Mouse (Mus musculus): Measurements from ENCODE around the gene Faap100.
"Not testable (repeated sequence)": the region's sequence is repeated elsewhere in the genome, so short reads cannot be mapped to it uniquely, and the experiment has no call there.

Faap100 gene

GRCm38 (mm10) chr11:120351250-120352092 lies 27.1 kb downstream of the Faap100 start:
- DNase-seq: peak; percentile 37

GRCm38 (mm10) chr11:120350711-120351110 lies 27.9 kb downstream of the Faap100 start:
- peak; percentile 69 for DNase-seq

- peak; percentile 96 for DNase-seq
Measured at GRCm38 (mm10) chr11:120349986-120350702, 28.4 kb downstream of the Faap100 start.

GRCm38 (mm10) chr11:120349371-120349985 lies 29.1 kb downstream of the Faap100 start:
- DNase-seq: peak; percentile 82

- DNase-seq: no peak
Measured at GRCm38 (mm10) chr11:120348684-120349370, 29.7 kb downstream of the Faap100 start.

- DNase-seq: peak; percentile 94
Measured at GRCm38 (mm10) chr11:120347791-120348683, 30.5 kb downstream of the Faap100 start, which contains the start of gene Actg1. Gene Actg1 (minus strand): TSS chr11:120348542.

GRCm38 (mm10) chr11:120347301-120347700 lies 31.3 kb downstream of the Faap100 start:
- no peak for DNase-seq

DNA sequence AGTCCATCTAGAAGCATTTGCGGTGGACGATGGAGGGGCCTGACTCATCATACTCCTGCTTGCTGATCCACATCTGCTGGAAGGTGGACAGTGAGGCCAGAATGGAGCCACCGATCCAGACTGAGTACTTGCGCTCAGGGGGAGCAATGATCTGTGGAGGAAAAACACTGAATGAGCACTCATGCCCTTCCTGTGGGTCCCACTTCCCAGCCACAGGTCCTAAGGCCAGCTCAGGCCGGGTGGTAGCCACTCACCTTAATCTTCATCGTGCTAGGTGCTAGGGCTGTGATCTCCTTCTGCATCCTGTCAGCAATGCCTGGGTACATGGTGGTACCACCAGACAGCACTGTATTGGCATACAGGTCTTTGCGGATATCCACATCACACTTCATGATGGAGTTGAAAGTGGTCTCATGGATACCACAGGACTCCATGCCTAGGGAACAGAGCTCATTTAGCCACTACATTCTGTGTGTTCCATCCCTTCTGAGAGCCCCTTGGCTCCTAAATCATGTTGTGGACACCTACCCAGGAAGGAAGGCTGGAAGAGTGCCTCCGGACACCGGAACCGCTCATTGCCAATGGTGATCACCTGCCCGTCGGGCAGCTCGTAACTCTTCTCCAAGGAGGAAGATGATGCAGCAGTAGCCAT lies 32.1 kb downstream of the Faap100 start:
- DNase-seq: not testable (repeated sequence)

DNA sequence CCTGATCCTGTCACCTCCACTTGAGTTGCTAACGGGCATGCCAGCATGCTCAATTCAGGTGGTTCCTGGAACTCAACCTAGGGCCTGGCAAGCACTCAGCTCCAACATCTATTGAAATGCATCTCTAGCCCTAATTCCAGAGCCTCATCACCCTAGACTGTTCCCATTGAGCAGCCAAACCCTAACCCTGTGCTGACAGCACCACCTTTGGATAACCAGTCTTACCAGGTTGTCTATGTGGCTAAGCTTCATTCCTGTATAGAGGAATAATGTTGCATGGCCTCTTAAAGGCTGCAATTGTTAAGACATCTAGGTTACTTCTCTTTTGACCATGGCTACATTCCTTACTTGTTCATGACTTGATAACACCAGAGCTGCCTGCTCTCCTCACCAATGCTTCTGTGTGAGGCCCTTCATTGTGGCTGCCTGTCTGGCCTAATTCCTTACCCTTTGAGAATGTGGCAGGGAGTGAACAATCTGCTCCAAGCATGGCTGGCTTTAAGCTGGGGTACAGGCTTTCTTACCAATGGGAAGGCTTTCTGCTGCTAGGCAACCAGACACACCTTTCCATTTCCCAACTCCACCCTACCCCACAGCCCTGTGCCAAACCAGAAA lies 33.4 kb downstream of the Faap100 start:
- no peak for DNase-seq

DNA sequence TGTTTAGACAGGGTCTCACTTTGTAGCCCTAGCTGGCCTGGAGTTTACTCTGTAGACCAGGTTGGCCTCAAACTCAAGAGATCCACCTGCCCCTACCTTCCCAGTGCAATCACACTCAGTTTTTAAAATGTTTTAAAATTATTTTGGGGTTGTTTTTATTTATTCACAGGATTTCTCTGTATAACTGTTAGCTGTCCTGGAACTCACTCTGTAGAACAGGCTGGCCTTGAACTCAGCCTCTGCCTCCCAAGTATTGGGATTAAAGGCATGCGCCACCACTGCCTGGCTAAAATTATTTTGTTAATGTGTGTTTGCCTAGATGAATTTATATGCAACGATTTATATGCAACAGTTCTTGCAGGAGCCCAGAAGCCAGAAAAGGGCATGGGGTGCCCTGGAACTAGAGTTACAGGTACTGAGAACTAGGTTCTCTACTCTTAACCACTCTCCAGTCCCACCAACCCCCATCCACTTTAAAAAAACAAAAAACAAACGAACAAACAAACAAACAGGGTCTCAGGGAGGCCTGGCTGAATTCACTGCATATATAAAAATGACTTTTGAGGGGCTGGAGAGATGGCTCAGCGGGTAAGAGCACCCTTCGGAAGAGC lies 34.1 kb downstream of the Faap100 start:
- DNase-seq: no peak

DNA sequence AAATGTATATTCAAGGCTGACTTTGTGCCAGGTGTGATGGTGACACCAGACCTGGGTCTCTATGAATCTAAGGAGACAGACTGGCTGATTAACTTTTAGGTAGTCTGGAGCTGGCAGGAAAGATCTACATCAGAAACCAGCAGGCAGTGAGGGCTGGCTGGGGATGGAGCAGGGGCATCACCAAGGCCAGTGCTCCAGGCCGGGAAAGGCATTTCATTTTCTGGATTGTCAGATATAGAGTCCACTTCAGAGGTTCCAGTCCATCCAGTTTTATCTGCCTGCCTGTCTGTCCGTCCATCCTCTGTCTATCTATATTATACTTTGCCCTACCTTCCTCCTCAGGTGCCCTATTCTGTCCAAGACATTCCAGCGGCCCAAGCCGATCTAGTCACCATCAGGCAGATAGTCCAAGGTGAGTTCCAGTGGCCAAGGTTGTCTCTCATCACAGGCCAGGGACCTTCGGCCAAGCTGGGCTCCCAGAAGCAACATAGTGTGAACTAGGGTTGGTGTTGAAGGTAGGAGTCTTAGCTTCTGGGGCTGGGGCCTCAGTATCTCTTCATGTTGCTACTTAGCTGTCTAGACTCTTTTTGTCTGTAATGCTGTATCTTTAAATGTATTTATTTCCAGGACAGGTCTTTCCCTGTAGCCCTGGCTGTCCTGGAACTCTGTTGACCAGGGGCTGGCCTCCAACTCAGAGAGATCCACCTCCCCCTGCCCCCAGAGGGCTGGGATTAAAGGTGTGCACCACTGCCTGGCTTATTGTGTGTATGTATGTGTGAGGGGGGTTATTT lies 34.9 kb downstream of the Faap100 start:
- no peak for DNase-seq

DNA sequence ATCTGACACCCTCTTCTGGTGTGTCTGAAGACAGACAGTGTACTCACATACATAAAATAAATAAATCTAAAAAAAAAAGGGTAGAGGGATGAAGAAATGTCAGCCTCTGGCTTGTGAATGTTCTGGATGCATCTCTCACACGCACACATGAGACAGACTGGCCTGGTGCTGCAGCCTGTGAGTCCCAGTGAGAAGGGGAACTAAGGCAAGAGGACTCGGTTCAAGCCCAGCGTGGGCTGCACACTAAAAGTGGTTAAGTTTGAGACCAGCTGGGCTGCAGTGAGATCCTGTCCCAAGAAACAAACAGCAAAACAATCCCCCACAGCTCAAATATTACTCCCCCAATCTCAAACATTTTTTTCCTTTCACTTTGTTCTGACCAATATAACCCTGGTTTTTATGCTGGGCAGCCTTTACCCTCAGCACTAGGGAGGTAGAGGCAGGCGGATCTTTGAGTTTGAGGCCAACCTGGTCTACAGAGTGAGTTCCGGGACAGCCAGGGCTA lies 35.9 kb downstream of the Faap100 start:
- DNase-seq: no peak

DNA sequence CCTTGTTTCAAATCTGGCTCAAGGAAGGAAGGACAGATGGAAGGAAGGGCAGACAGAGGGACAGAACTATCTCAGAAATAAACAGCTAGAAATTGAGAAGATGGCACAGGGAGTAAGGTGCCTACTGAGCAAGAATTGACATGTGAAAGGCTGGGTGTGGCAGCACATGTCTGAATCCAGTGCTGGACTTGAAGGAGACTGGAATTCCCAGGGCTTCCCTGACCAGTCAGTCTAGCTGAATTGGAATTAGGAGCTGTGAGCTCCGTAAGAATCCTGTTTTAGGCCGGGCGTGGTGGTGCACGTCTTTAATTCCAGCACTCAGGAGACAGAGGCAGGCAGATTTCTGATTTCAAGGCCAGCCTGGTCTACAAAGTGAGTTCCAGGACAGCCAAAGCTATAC lies 36.9 kb downstream of the Faap100 start:
- no peak for DNase-seq

- DNase-seq: peak; percentile 84
Measured at GRCm38 (mm10) chr11:120339978-120340513, 38.5 kb downstream of the Faap100 start.

GRCm38 (mm10) chr11:120338786-120339185 lies 39.8 kb downstream of the Faap100 start:
- no peak for DNase-seq

GRCm38 (mm10) chr11:120337447-120337846 lies 41.1 kb downstream of the Faap100 start:
- no peak for DNase-seq

- DNase-seq: no peak
Measured at GRCm38 (mm10) chr11:120335431-120336021, 43.0 kb downstream of the Faap100 start.

DNA sequence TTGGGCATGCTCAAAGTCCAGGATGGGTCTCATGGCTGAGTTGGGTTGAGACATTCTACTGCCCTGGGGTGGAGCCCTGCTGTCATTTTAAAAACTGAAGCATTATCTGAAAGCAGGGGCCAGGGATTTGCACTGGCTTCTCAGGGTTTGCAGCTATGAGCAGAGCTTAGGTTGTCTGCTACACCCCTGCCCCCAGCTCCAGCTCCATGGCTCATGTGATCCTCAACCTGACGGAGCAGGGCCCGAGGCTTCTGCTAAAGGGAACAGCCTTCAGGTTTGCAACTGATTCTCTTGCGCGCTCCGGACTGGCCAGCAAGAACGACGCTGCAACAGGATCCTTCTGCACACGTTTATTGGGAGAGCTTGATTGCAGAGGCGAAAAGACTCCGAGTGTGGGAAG lies 58.4 kb downstream of the Faap100 start:
- no peak for DNase-seq

GRCm38 (mm10) chr11:120319310-120319709 lies 59.3 kb downstream of the Faap100 start:
- DNase-seq: no peak

Measured in kidney, postnatal 14 days (tissue).